Mouse (Mus musculus) neural tube, embryonic 14.5 days (tissue): ENCODE results near the gene 1700030K09Rik. TPM values are rescaled to one million over a fixed set of nuclear protein-coding genes. Genes with fewer than 3 reads are reported as not detected.

Experiments used
- microRNA-seq: library from miRNA; unstranded; fragments of <30 nt; microRNA quantifications from one replicate; pipeline ENCODE4, GENCODE M21; 2016
- polyA plus RNA-seq: library from polyadenylated mRNA; unstranded; fragments of >200 nt; fragmentation: Nextera tagmentation; extraction: Ambion mirVana; gene quantifications from 2 replicates; pipeline ENCODE4 v1.2.1, GENCODE M21; 2014

Gene 1700030K09Rik
- polyA plus RNA-seq, 1 experiment from 2014 or later = 15.2 TPM

Small RNA genes within 50 kb of the gene (microRNA-seq; reads per million reads assigned to microRNA genes)
- gene Mir7068 = 1.4 reads per million

Other genes starting within 250 kb of the 1700030K09Rik start
- not detected in 2 replicates for gene Cib3, start 231.0 kb upstream of the 1700030K09Rik start, polyA plus RNA-seq
- gene Gm11034, start 230.2 kb upstream of the 1700030K09Rik start, polyA plus RNA-seq = not detected in 2 replicates
- gene Fam32a, start 224.2 kb upstream of the 1700030K09Rik start, polyA plus RNA-seq = 60.5 and 71.7 TPM in 2 replicates
- 220 and 235 TPM in 2 replicates for gene Ap1m1, start 203.9 kb upstream of the 1700030K09Rik start, polyA plus RNA-seq
- 12.3 and 13.8 TPM in 2 replicates for gene Gm10282, start 138.6 kb upstream of the 1700030K09Rik start, polyA plus RNA-seq
- 4.3 and 6.7 TPM in 2 replicates for gene Klf2, start 124.8 kb upstream of the 1700030K09Rik start, polyA plus RNA-seq
- gene Eps15l1, start 22.4 kb upstream of the 1700030K09Rik start, polyA plus RNA-seq = 63.3 and 66.1 TPM in 2 replicates
- 0.59 and 1.3 TPM in 2 replicates for gene Calr3, start within 50 bp of the 1700030K09Rik start, polyA plus RNA-seq
- gene Cherp, start 31.3 kb downstream of the 1700030K09Rik start, polyA plus RNA-seq = 42.3 and 49.8 TPM in 2 replicates
- 9.3 and 10.6 TPM in 2 replicates for gene Slc35e1, start 48.7 kb downstream of the 1700030K09Rik start, polyA plus RNA-seq
- gene Med26, start 104.4 kb downstream of the 1700030K09Rik start, polyA plus RNA-seq = 11.4 and 14.6 TPM in 2 replicates
- 133 and 144 TPM in 2 replicates for gene Smim7, start 127.2 kb downstream of the 1700030K09Rik start, polyA plus RNA-seq
- gene Tmem38a, start 128.2 kb downstream of the 1700030K09Rik start, polyA plus RNA-seq = 27.9 and 31.6 TPM in 2 replicates
- 2.1 and 2.6 TPM in 2 replicates for gene Nwd1, start 202.8 kb downstream of the 1700030K09Rik start, polyA plus RNA-seq